Mouse (Mus musculus) neural tube, embryonic 14.5 days (tissue): ENCODE results near the gene Sh3bp1. TPM values are rescaled to one million over a fixed set of nuclear protein-coding genes. Genes with fewer than 3 reads are reported as not detected.
A peak's percentile ranks its signal among the peaks of the same experiment; 100 is the strongest.

Experiments used
- ATAC-seq: fragments of 200-750 bp; cut with Nextera tagmentation; 2 replicates; pipeline ENCODE4 v1.8.0; 2017; ENCODE audit warnings: low read depth, mild to moderate bottlenecking, moderate TSS enrichment, moderate library complexity
- H3K27ac ChIP-seq: fragments of 300-500 bp; sonication (generic); 2 replicates; pipeline ENCODE4 v1.5.1; 2014; ENCODE audit warnings: low read depth, mild to moderate bottlenecking, control low read depth, low read length, moderate library complexity, mixed read lengths
- H3K27me3 ChIP-seq: fragments of 300-500 bp; sonication (generic); 2 replicates; pipeline ENCODE4 v1.6.1; 2014; ENCODE audit warnings: low read length; ENCODE audit not compliant: control insufficient read depth, insufficient read depth
- H3K36me3 ChIP-seq: fragments of 300-500 bp; sonication (generic); 2 replicates; pipeline ENCODE4 v1.6.1; 2014; ENCODE audit warnings: low read length, mixed read lengths; ENCODE audit not compliant: control insufficient read depth, insufficient read depth
- H3K4me1 ChIP-seq: fragments of 300-500 bp; sonication (generic); 2 replicates; pipeline ENCODE4 v1.6.1; 2014; ENCODE audit warnings: low read length; ENCODE audit not compliant: control insufficient read depth, insufficient read depth
- H3K4me2 ChIP-seq: fragments of 300-500 bp; sonication (generic); 2 replicates; pipeline ENCODE4 v1.6.1; 2014; ENCODE audit warnings: mild to moderate bottlenecking, low read depth, low read length, control low read depth
- H3K4me3 ChIP-seq: fragments of 300-500 bp; sonication (generic); 2 replicates; pipeline ENCODE4 v1.5.1; 2014; ENCODE audit warnings: low read depth, low read length, control low read depth, mixed read lengths
- H3K9ac ChIP-seq: fragments of 300-500 bp; sonication (generic); replicated peaks from 2 replicates; pipeline ENCODE4 v1.6.1; 2014; ENCODE audit warnings: low read depth, mild to moderate bottlenecking, control low read depth, low read length, mixed read lengths
- H3K9me3 ChIP-seq: fragments of 300-500 bp; sonication (generic); 2 replicates; pipeline ENCODE4 v1.6.1; 2016; ENCODE audit warnings: low read length; ENCODE audit not compliant: control insufficient read depth
- WGBS: fragments of 180-500 bp; shearing (Covaris S2); extraction: QIAGEN DNeasy Blood & Tissue Kit; methylation state at CpG from one replicate; pipeline ENCODE4 v1.1.7; 2014; 5-methylcytosine and 5-hydroxymethylcytosine counted together
- polyA plus RNA-seq: library from polyadenylated mRNA; unstranded; fragments of >200 nt; fragmentation: Nextera tagmentation; extraction: Ambion mirVana; gene quantifications from 2 replicates; pipeline ENCODE4 v1.2.1, GENCODE M21; 2014

Gene Sh3bp1
- polyA plus RNA-seq, 1 experiment from 2014 or later = 3.4 TPM

GRCm38 (mm10) chr15:78892440-78892839 is 7.1 kb upstream of the Sh3bp1 start:
- no peaks in the 10 kb centered on the region for H3K4me1 ChIP-seq
- no peak overlapping the region for H3K4me3 ChIP-seq
- no peak overlapping the region for H3K27ac ChIP-seq
- no peak overlapping the region for H3K4me2 ChIP-seq
- H3K9ac ChIP-seq = no peak overlapping the region
- ATAC-seq = no peak
- no peaks in the 10 kb centered on the region for H3K9me3 ChIP-seq
- H3K36me3 ChIP-seq = peaks cover 42% of the 10 kb centered on the region
- 65% methylated on average over 7 of the region's 7 CpGs for WGBS
- H3K27me3 ChIP-seq = no peaks in the 10 kb centered on the region

GRCm38 (mm10) chr15:78894726-78895125 is 4.8 kb upstream of the Sh3bp1 start:
- peaks cover 34% of the 10 kb centered on the region for H3K36me3 ChIP-seq
- 79% methylated on average over 13 of the region's 13 CpGs for WGBS
- H3K9ac ChIP-seq = no peak overlapping the region

GRCm38 (mm10) chr15:78895741-78896140 is 3.8 kb upstream of the Sh3bp1 start:
- Histone ChIP-seq H3K36me3 (peaks cover 32% of the 10 kb centered on the region), H3K4me2 (no peak overlapping the region), H3K9me3 (no peaks in the 10 kb centered on the region), H3K4me1 (peaks cover 5% of the 10 kb centered on the region), H3K27me3 (0 out of 2 replicates have a peak, but pooled peaks cover 1% of the 10 kb centered on the region), H3K27ac (no peak overlapping the region), H3K9ac (no peak overlapping the region), H3K4me3 (no peak overlapping the region)
- ATAC-seq = no peak
- WGBS = 93% methylated on average over 2 of the region's 2 CpGs

More at GRCm38 (mm10) chr15:78894726-78895125, 4.8 kb upstream of the Sh3bp1 start:
- Histone ChIP-seq H3K27ac (0 out of 2 replicates have a peak overlapping the region, but pooled peaks have one; percentile 10), H3K4me2 (no peak overlapping the region), H3K4me1 (no peaks in the 10 kb centered on the region), H3K27me3 (no peaks in the 10 kb centered on the region), H3K4me3 (no peak overlapping the region), H3K9me3 (no peaks in the 10 kb centered on the region)
- no peak for ATAC-seq

GRCm38 (mm10) chr15:78896149-78896548 is 3.4 kb upstream of the Sh3bp1 start:
- 73% methylated on average over 3 of the region's 3 CpGs for WGBS
- peaks cover 5% of the 10 kb centered on the region for H3K4me1 ChIP-seq
- peaks cover 28% of the 10 kb centered on the region for H3K36me3 ChIP-seq
- H3K27ac ChIP-seq = no peak overlapping the region
- 0 out of 2 replicates have a peak, but pooled peaks cover 2% of the 10 kb centered on the region for H3K27me3 ChIP-seq
- ATAC-seq = no peak
- H3K4me3 ChIP-seq = no peak overlapping the region
- no peaks in the 10 kb centered on the region for H3K9me3 ChIP-seq
- H3K9ac ChIP-seq = no peak overlapping the region
- H3K4me2 ChIP-seq = no peak overlapping the region

GRCm38 (mm10) chr15:78897488-78897887 is 2.1 kb upstream of the Sh3bp1 start:
- H3K27me3 ChIP-seq = 0 out of 2 replicates have a peak, but pooled peaks cover 2% of the 10 kb centered on the region
- H3K9ac ChIP-seq = no peak overlapping the region
- WGBS = 95% methylated on average over 4 of the region's 4 CpGs
- peaks cover 15% of the 10 kb centered on the region; the same call in 1 of the 2 replicates for H3K36me3 ChIP-seq
- H3K9me3 ChIP-seq = no peaks in the 10 kb centered on the region
- peaks cover 5% of the 10 kb centered on the region for H3K4me1 ChIP-seq
- no peak overlapping the region for H3K4me2 ChIP-seq
- H3K4me3 ChIP-seq = no peak overlapping the region
- ATAC-seq = no peak
- no peak overlapping the region for H3K27ac ChIP-seq

GRCm38 (mm10) chr15:78898507-78899001 is 1.0 kb upstream of the Sh3bp1 start:
- H3K4me1 ChIP-seq = peaks cover 5% of the 10 kb centered on the region
- 0 out of 2 replicates have a peak, but pooled peaks cover 2% of the 10 kb centered on the region for H3K27me3 ChIP-seq
- H3K36me3 ChIP-seq = 0 out of 2 replicates have a peak, but pooled peaks cover 4% of the 10 kb centered on the region
- WGBS = 62% methylated on average over 6 of the region's 6 CpGs
- H3K9ac ChIP-seq = no peak overlapping the region
- no peak for ATAC-seq
- no peak overlapping the region for H3K4me3 ChIP-seq
- H3K27ac ChIP-seq = no peak overlapping the region
- H3K4me2 ChIP-seq = no peak overlapping the region
- no peaks in the 10 kb centered on the region for H3K9me3 ChIP-seq

- H3K9ac ChIP-seq = peak within 1 kb of the TSS; percentile 53
- H3K27me3 ChIP-seq = 0 out of 2 replicates have a peak, but pooled peaks cover 2% of the 10 kb centered on the region
- ATAC-seq = no peak
- H3K4me1 ChIP-seq = peaks cover 5% of the 10 kb centered on the region
- H3K4me3 ChIP-seq = peak within 1 kb of the TSS; percentile 29
- no peak within 1 kb of the TSS for H3K27ac ChIP-seq
- 1% methylated on average over 20 of the region's 20 CpGs for WGBS
- peak within 1 kb of the TSS; percentile 57 for H3K4me2 ChIP-seq
- H3K9me3 ChIP-seq = no peaks in the 10 kb centered on the region
- 0 out of 2 replicates have a peak, but pooled peaks cover 4% of the 10 kb centered on the region for H3K36me3 ChIP-seq
Measured at GRCm38 (mm10) chr15:78899409-78899739, 194 bp upstream of the Sh3bp1 start, which contains the start of gene Gm49510. Gene Gm49510 (plus strand): TSS chr15:78899667.

- no peak overlapping the region for H3K27ac ChIP-seq
- WGBS = 23% methylated on average over 18 of the region's 18 CpGs
- H3K9ac ChIP-seq = no peak overlapping the region; the same call in 1 of the 2 replicates
- H3K36me3 ChIP-seq = no peaks in the 10 kb centered on the region
- no peaks in the 10 kb centered on the region for H3K9me3 ChIP-seq
- H3K4me3 ChIP-seq = peak overlapping the region; percentile 29
- H3K27me3 ChIP-seq = 0 out of 2 replicates have a peak, but pooled peaks cover 2% of the 10 kb centered on the region
- ATAC-seq = no peak
- peak overlapping the region; percentile 57 for H3K4me2 ChIP-seq
- peaks cover 5% of the 10 kb centered on the region for H3K4me1 ChIP-seq
Measured at GRCm38 (mm10) chr15:78900585-78901421, 1.2 kb downstream of the Sh3bp1 start.

GRCm38 (mm10) chr15:78901422-78901789 is 1.8 kb downstream of the Sh3bp1 start:
- no peak overlapping the region for H3K9ac ChIP-seq
- no peak overlapping the region for H3K4me2 ChIP-seq
- H3K9me3 ChIP-seq = no peaks in the 10 kb centered on the region
- no peak overlapping the region for H3K4me3 ChIP-seq
- ATAC-seq = no peak
- peaks cover 5% of the 10 kb centered on the region for H3K4me1 ChIP-seq
- H3K36me3 ChIP-seq = no peaks in the 10 kb centered on the region
- H3K27ac ChIP-seq = no peak overlapping the region
- 0 out of 2 replicates have a peak, but pooled peaks cover 2% of the 10 kb centered on the region for H3K27me3 ChIP-seq
- 40% methylated on average over 8 of the region's 8 CpGs for WGBS
